Mouse (Mus musculus) heart, embryonic 14.5 days (tissue): ENCODE measurements around the gene Gnat1. TPM values are rescaled to one million over a fixed set of nuclear protein-coding genes. Genes with fewer than 3 reads are reported as not detected.

ENCODE experiments used
- polyA plus RNA-seq: library from polyadenylated mRNA; unstranded; fragments of >200 nt; fragmentation: Nextera tagmentation; extraction: Ambion mirVana; gene quantifications from 2 replicates; pipeline ENCODE4 v1.2.1, GENCODE M21; 2014

Gnat1 gene
- polyA plus RNA-seq, 1 experiment from 2014 or later: 0.63 TPM

Other genes with a start within 250 kb of the Gnat1 start
- gene Tmem115, start 145.8 kb downstream of the Gnat1 start, polyA plus RNA-seq: 38.6 and 39.7 TPM in 2 replicates
- 17.6 and 22.8 TPM in 2 replicates for gene Cyb561d2, start 137.5 kb downstream of the Gnat1 start, polyA plus RNA-seq
- gene Nprl2, start 137.5 kb downstream of the Gnat1 start, polyA plus RNA-seq: 28.4 and 31.6 TPM in 2 replicates
- gene Zmynd10, start 132.4 kb downstream of the Gnat1 start, polyA plus RNA-seq: 0.27 TPM in 1 of 2 replicates, not detected in the other
- gene Rassf1, start 128.2 kb downstream of the Gnat1 start, polyA plus RNA-seq: 42.5 and 47.7 TPM in 2 replicates
- 49.0 and 53.0 TPM in 2 replicates for gene Tusc2, start 116.5 kb downstream of the Gnat1 start, polyA plus RNA-seq
- 94.1 and 103 TPM in 2 replicates for gene Hyal2, start 111.8 kb downstream of the Gnat1 start, polyA plus RNA-seq
- 4.4 and 4.6 TPM in 2 replicates for gene Hyal1, start 102.8 kb downstream of the Gnat1 start, polyA plus RNA-seq
- 10.0 and 14.9 TPM in 2 replicates for gene Naa80, start 100.8 kb downstream of the Gnat1 start, polyA plus RNA-seq
- 0.46 and 0.53 TPM in 2 replicates for gene Hyal3, start 98.9 kb downstream of the Gnat1 start, polyA plus RNA-seq
- gene Ifrd2, start 92.1 kb downstream of the Gnat1 start, polyA plus RNA-seq: 44.6 and 45.7 TPM in 2 replicates
- 6.5 and 7.2 TPM in 2 replicates for gene Sema3b, start 70.5 kb downstream of the Gnat1 start, polyA plus RNA-seq
- 379 and 410 TPM in 2 replicates for gene Gnai2, start 44.3 kb downstream of the Gnat1 start, polyA plus RNA-seq
- gene Slc38a3, start 10.2 kb downstream of the Gnat1 start, polyA plus RNA-seq: 2.7 TPM in 2 replicates
- gene Sema3f, start 30.8 kb upstream of the Gnat1 start, polyA plus RNA-seq: 4.6 and 6.2 TPM in 2 replicates
- 116 and 118 TPM in 2 replicates for gene Rbm5, start 91.3 kb upstream of the Gnat1 start, polyA plus RNA-seq
- gene Rbm6, start 193.5 kb upstream of the Gnat1 start, polyA plus RNA-seq: 41.5 and 42.8 TPM in 2 replicates
- 8.2 and 9.4 TPM in 2 replicates for gene Mon1a, start 208.4 kb upstream of the Gnat1 start, polyA plus RNA-seq
- 1.00 and 1.5 TPM in 2 replicates for gene Mst1r, start 227.2 kb upstream of the Gnat1 start, polyA plus RNA-seq
- gene Actl11, start 248.8 kb upstream of the Gnat1 start, polyA plus RNA-seq: not detected in 2 replicates